Mouse (Mus musculus) olfactory bulb, adult 2 months (tissue): ENCODE data around the gene Kremen1.

ENCODE experiments used
- CTCF ChIP-seq: fragments of 200-500 bp; IDR thresholded peaks from 2 replicates; pipeline ENCODE4 v1.5.1; 2012; ENCODE audit warnings: low read depth, mild to moderate bottlenecking, low read length, moderate library complexity; ENCODE audit not compliant: insufficient read depth
- POLR2A ChIP-seq: fragments of 200-500 bp; IDR thresholded peaks from 2 replicates; pipeline ENCODE4 v1.6.1; 2012; ENCODE audit warnings: mild to moderate bottlenecking, low read depth, low read length, moderate library complexity; ENCODE audit not compliant: insufficient read depth

- TF ChIP-seq POLR2A (no peak), CTCF (no peak)
Measured at GRCm38 (mm10) chr11:5290691-5291090, 29.3 kb upstream of the Kremen1 start.
